Mouse (Mus musculus) kidney, adult 2 months (tissue): ENCODE measurements at regions not wholly inside any gene's neighbourhood (a gene's known extent, or its start where the extent isn't known, plus 50 kb on each side); places are given as distances from the start of the nearest gene placed in this dataset.

Experiments
- CTCF ChIP-seq: fragments of 200-500 bp; conservative IDR thresholded peaks from 2 replicates; pipeline ENCODE4 v1.5.1; 2011; ENCODE audit warnings: low read depth, mild to moderate bottlenecking, control low read depth, low read length, moderate library complexity, mixed read lengths; ENCODE audit not compliant: insufficient read depth, insufficient read length
- POLR2A ChIP-seq: fragments of 200-500 bp; IDR thresholded peaks from one replicate; pipeline ENCODE4 v1.6.1; 2011; ENCODE audit warnings: low read depth, low read length, control low read depth

DNA sequence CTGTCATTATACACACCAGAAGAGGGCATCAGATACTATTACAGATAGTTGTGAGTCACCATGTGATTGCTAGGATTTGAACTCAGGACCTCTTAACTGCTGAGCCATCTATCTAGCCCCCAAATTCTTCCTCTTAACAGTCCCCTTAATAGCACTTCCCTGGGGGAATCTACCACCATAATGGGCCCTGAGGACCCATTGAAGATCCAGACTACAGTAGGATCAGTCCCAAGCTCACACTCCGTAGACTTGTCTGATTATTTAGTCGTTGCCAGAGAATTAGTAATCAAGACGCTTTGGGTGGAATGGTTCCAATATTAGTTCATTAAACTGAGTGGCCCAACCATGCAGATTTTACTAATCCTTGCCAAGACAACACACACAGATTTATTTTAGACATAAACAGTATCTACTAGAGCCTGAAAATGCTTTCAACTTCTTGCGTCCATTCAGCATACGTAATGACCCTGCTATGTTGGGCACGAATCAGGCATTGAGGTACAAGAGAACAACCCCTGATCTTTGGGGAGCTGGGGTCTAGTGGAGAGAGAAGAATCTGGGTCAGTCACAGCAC is 191.6 kb upstream of the Rad23b start:
- TF ChIP-seq CTCF (no peak), POLR2A (no peak)
